ENCODE assay signal across 19 mouse cellular contexts in genomic region chr6:34664291-34664690, GRCm38 (mm10).
DNase-seq lines count a peak whose midpoint lies in the region; ATAC-seq and TF ChIP-seq lines count a peak whose summit lies in the region.
"Had no signal": no experiment of that assay in that cellular context is flagged by ENCODE, and none has a peak within 500 bp of the region (broad histone marks: within the 10 kb centered on the region; RNA-seq: fewer than 3 reads in every experiment).

No protein-coding gene starts in this region.

- TF ChIP-seq POLR2A in heart, adult 2 months (IDR thresholded peaks at IDR 0.05; ENCODE audit: insufficient read depth, low read depth, low read length) = no peak

- no peak for DNase-seq in heart, adult 2 months
- DNase-seq in heart, adult 9 months (ENCODE audit: low spot score in 2 of 2) = no peak
- DNase-seq in brain, adult 2 months (ENCODE audit: low read depth, low spot score) = peak; percentile 52
- peak; percentile 13 to 16 for DNase-seq in cerebellum, adult 18-20 months
- DNase-seq in cerebellum, postnatal 36 days = peak; percentile 55 to 61
- no peak for DNase-seq in right cerebral cortex, postnatal 10 days (ENCODE audit: low spot score in 2 of 2)
- DNase-seq: adrenal gland, postnatal 25 days; B cell, adult 2 months; heart, postnatal 10 days; kidney, adult 2 months; kidney, postnatal 25 days; layer of hippocampus, adult 9-11 months; lung, adult 18-20 months had no signal

- no peak for TF ChIP-seq CTCF in heart, adult 2 months (IDR thresholded peaks at IDR 0.05)

- 55% methylated on average over 4 of the region's 4 CpGs for WGBS in heart, adult 2 months

- TF ChIP-seq EP300 in heart, adult 2 months (IDR thresholded peaks at IDR 0.05; ENCODE audit: insufficient read depth, low read depth, low read length) = no peak

- no peak overlapping the region for H3K9ac ChIP-seq in heart, adult 2 months (ENCODE audit: low read depth, low read length)
- H3K9ac ChIP-seq: hindbrain, embryonic 12.5 days had no signal

- intact Hi-C loops in heart, adult 2 months (cut with DNase I) = no loop called here

- no peaks in the 10 kb centered on the region; the same call in none of the 2 replicates for H3K36me3 ChIP-seq in heart, adult 2 months (ENCODE audit: control insufficient read depth, insufficient read depth, low read length)
- H3K36me3 ChIP-seq: hindbrain, embryonic 12.5 days had no signal

- H3K4me3 ChIP-seq in heart, adult 2 months = no peak overlapping the region
- H3K4me3 ChIP-seq: heart, embryonic 10.5 days; hindbrain, embryonic 12.5 days; left cerebral cortex, adult 2 months had no signal

- H3K4me1 ChIP-seq in heart, adult 2 months (ENCODE audit: control insufficient read depth, insufficient read depth, low read length) = peaks cover 8% of the 10 kb centered on the region
- H3K4me1 ChIP-seq: hindbrain, embryonic 12.5 days had no signal

- no peaks in the 10 kb centered on the region for H3K27me3 ChIP-seq in heart, adult 2 months (ENCODE audit: control insufficient read depth, insufficient read depth, low read length)
- H3K27me3 ChIP-seq: hindbrain, embryonic 12.5 days had no signal

- no peak for ATAC-seq in megakaryocyte-erythroid progenitor cell, adult 5-6 weeks (replicated peaks; ENCODE audit: low FRiP score, low TSS enrichment, poor library complexity, severe bottlenecking)
- ATAC-seq: inflammation-experienced regulatory T-cells, adult 6 months had no signal

- no peaks in the 10 kb centered on the region; the same call in 1 of the 2 replicates for H3K79me2 ChIP-seq in heart, adult 2 months (replicated peaks; ENCODE audit: control insufficient read depth, insufficient read depth, low read length)

- H3K27ac ChIP-seq in heart, adult 2 months = peak overlapping the region; percentile 20; the same call in 1 of the 2 replicates
- H3K27ac ChIP-seq: heart, embryonic 10.5 days; hindbrain, embryonic 12.5 days; left cerebral cortex, adult 2 months; macrophage had no signal

Comparison
In these comparisons a context has a peak if more than half of its experiments do, and no peak if none do; other contexts are left out.
1. DNase-seq: peak in brain, adult 2 months (single experiment), cerebellum, adult 18-20 months (2 of 2) and cerebellum, postnatal 36 days (2 of 2); none in heart, adult 2 months (0 of 2), heart, adult 9 months (0 of 2) and right cerebral cortex, postnatal 10 days (0 of 2).